Mouse (Mus musculus) MEL-GATA-1-ER (cell line): ENCODE measurements at regions not wholly inside any gene's neighbourhood (a gene's known extent, or its start where the extent isn't known, plus 50 kb on each side); places are given as distances from the start of the nearest gene placed in this dataset.

Experiments
- DNase-seq: peaks from one replicate; pipeline ENCODE4 v3.0.0-alpha.2; 2012; ENCODE audit warnings: low read depth; ENCODE audit errors: extremely low read depth

- DNase-seq: no peak
Measured at GRCm38 (mm10) chr17:77819698-77820097, 380.4 kb upstream of the Crim1 start.

GRCm38 (mm10) chr17:77843949-77844348 is 356.1 kb upstream of the Crim1 start:
- DNase-seq: no peak

- no peak for DNase-seq
Measured at GRCm38 (mm10) chr17:77874497-77874896, 325.6 kb upstream of the Crim1 start.

- no peak for DNase-seq
Measured at GRCm38 (mm10) chr17:77877016-77877415, 323.0 kb upstream of the Crim1 start.

- DNase-seq: no peak
Measured at GRCm38 (mm10) chr17:77885150-77885549, 314.9 kb upstream of the Crim1 start.

GRCm38 (mm10) chr17:77889147-77889546 is 310.9 kb upstream of the Crim1 start:
- DNase-seq: no peak

GRCm38 (mm10) chr17:77904412-77904811 is 295.6 kb upstream of the Crim1 start:
- no peak for DNase-seq

- no peak for DNase-seq
Measured at GRCm38 (mm10) chr17:77913962-77914450, 286.0 kb upstream of the Crim1 start.

GRCm38 (mm10) chr17:77930253-77930652 is 269.8 kb upstream of the Crim1 start:
- no peak for DNase-seq

- no peak for DNase-seq
Measured at GRCm38 (mm10) chr17:77930967-77931591, 269.0 kb upstream of the Crim1 start.

- no peak for DNase-seq
Measured at GRCm38 (mm10) chr17:77933192-77933591, 266.9 kb upstream of the Crim1 start.

GRCm38 (mm10) chr17:77958048-77958447 is 242.0 kb upstream of the Crim1 start:
- DNase-seq: no peak

GRCm38 (mm10) chr17:77961296-77961695 is 238.8 kb upstream of the Crim1 start:
- DNase-seq: no peak

GRCm38 (mm10) chr17:77963358-77963757 is 236.7 kb upstream of the Crim1 start:
- no peak for DNase-seq

- no peak for DNase-seq
Measured at GRCm38 (mm10) chr17:77968510-77968909, 231.5 kb upstream of the Crim1 start.

- DNase-seq: peak; percentile 6
Measured at GRCm38 (mm10) chr17:77969187-77969586, 230.9 kb upstream of the Crim1 start.
